Mouse (Mus musculus) T-cell, adult 2 months (primary cell): ENCODE measurements around the gene Gtpbp3.

ENCODE experiments used
- DNase-seq: peaks from one replicate; pipeline ENCODE4 v3.0.0; 2022; ENCODE audit warnings: low spot score

Gtpbp3 gene

GRCm38 (mm10) chr8:71534263-71534810 is 46.4 kb downstream of the Gtpbp3 start:
- no peak for DNase-seq

GRCm38 (mm10) chr8:71535663-71536062 is 47.8 kb downstream of the Gtpbp3 start:
- no peak for DNase-seq

GRCm38 (mm10) chr8:71537028-71537867 is 49.3 kb downstream of the Gtpbp3 start, which contains the start of gene Bst2:
TSS of gene Bst2 (minus strand) at chr8:71537456.
- DNase-seq = peak; percentile 83

GRCm38 (mm10) chr8:71542632-71543343 is 54.9 kb downstream of the Gtpbp3 start, which contains the start of gene Mvb12a:
TSS of gene Mvb12a (plus strand) at chr8:71542922.
- DNase-seq = peak; percentile 94

- no peak for DNase-seq
These were observed 55.9 kb downstream of the Gtpbp3 start for GRCm38 (mm10) chr8:71543755-71544154.

- DNase-seq = no peak
These were observed 57.1 kb downstream of the Gtpbp3 start for GRCm38 (mm10) chr8:71545053-71545452.

GRCm38 (mm10) chr8:71547590-71547989 is 59.7 kb downstream of the Gtpbp3 start:
- no peak for DNase-seq
